Mouse (Mus musculus): ENCODE results near the gene Psmf1.

- TF ChIP-seq CTCF (IDR thresholded peaks at IDR 0.05; ENCODE audit: low read depth) (0 out of 2 replicates have a peak, but pooled peaks have one; percentile 5), EP300 (IDR thresholded peaks at IDR 0.05; ENCODE audit: low read depth) (no peak)
Observed at GRCm38 (mm10) chr2:151676234-151676633, 67.8 kb downstream of the Psmf1 start.

All from liver, postnatal 0 days (tissue).